Mouse (Mus musculus): ENCODE results near the gene Plau. TPM values are rescaled to one million over a fixed set of nuclear protein-coding genes. Genes with fewer than 3 reads are reported as not detected.

Plau gene
- polyA plus RNA-seq, 1 experiment from 2014 or later: 0.99 TPM

DNA sequence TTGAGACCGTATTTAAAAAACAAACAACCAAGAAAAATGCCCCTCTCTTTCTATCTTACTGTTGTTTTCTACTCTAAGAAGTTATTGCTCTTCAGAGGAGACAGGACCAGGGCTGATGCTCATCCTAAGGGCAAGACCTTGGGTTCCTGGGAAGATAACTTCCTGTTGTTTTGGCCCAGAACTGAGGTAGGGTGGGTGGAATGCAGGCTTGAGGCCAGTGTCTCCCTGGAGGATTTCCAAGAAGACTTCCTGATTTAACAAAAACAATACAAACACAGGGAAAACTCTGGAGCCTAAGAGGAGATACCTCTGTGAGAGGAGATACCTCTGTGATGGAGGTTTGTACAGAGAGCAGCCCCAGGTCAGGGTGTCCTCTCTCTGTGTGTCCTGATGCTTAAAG lies 35.0 kb downstream of the Plau start:
- no peak for ATAC-seq (ENCODE audit: insufficient read depth)
- Histone ChIP-seq H3K27ac (ENCODE audit: low read depth) (no peak overlapping the region), H3K9ac (no peak overlapping the region), H3K27me3 (ENCODE audit: insufficient read depth, low read length) (no peaks in the 10 kb centered on the region), H3K9me3 (ENCODE audit: low read depth, low read length) (no peaks in the 10 kb centered on the region), H3K36me3 (ENCODE audit: insufficient read depth) (no peaks in the 10 kb centered on the region), H3K4me2 (no peak overlapping the region), H3K4me1 (ENCODE audit: insufficient read depth) (no peaks in the 10 kb centered on the region), H3K4me3 (ENCODE audit: low read depth, low read length) (no peak overlapping the region)
- 84% methylated on average over 1 of the region's 1 CpGs for WGBS
- DNase-seq: peak; percentile 65
- TF ChIP-seq CTCF (IDR thresholded peaks at IDR 0.05; ENCODE audit: low read depth): no peak

DNA sequence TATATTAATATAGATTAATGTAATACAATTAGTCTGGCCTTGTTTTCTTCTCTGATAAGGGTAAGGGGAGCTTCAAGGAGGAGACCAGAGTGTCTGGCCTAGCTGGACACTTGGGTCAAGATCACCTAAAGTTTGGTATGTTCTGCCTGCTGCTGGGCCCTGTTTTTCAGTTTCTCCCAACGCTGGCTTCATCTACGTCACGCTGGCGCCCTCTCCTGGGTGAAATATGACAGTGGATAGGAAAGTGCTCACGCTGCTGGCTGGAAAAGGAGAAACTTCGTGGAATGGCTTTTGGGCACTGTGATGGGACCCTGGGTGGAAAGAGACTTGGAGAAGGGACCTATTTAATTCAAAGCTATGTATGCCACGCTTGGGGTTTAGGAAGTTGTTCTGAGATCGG lies 36.8 kb downstream of the Plau start:
- Histone ChIP-seq H3K9ac (no peak overlapping the region), H3K36me3 (ENCODE audit: insufficient read depth) (no peaks in the 10 kb centered on the region), H3K4me1 (ENCODE audit: insufficient read depth) (no peaks in the 10 kb centered on the region), H3K27ac (ENCODE audit: low read depth) (no peak overlapping the region), H3K27me3 (ENCODE audit: insufficient read depth, low read length) (no peaks in the 10 kb centered on the region), H3K9me3 (ENCODE audit: low read depth, low read length) (no peaks in the 10 kb centered on the region), H3K4me3 (ENCODE audit: low read depth, low read length) (no peak overlapping the region), H3K4me2 (no peak overlapping the region)
- 2% methylated on average over 8 of the region's 8 CpGs for WGBS
- ATAC-seq (ENCODE audit: insufficient read depth) (peak; percentile 54; the same call in 1 of the 2 replicates), DNase-seq (peak; percentile 94)
- TF ChIP-seq CTCF (IDR thresholded peaks at IDR 0.05; ENCODE audit: low read depth): peak; percentile 94

- Histone ChIP-seq H3K4me2 (no peak overlapping the region), H3K4me3 (ENCODE audit: low read depth, low read length) (no peak overlapping the region), H3K9ac (no peak overlapping the region), H3K4me1 (ENCODE audit: insufficient read depth) (no peaks in the 10 kb centered on the region), H3K27me3 (ENCODE audit: insufficient read depth, low read length) (no peaks in the 10 kb centered on the region), H3K27ac (ENCODE audit: low read depth) (no peak overlapping the region), H3K36me3 (ENCODE audit: insufficient read depth) (no peaks in the 10 kb centered on the region), H3K9me3 (ENCODE audit: low read depth, low read length) (no peaks in the 10 kb centered on the region)
- WGBS: 13% methylated on average over 6 of the region's 6 CpGs
- DNase-seq (no peak), ATAC-seq (ENCODE audit: insufficient read depth) (no peak)
- TF ChIP-seq CTCF (IDR thresholded peaks at IDR 0.05; ENCODE audit: low read depth): no peak
These were observed 37.5 kb downstream of the Plau start for GRCm38 (mm10) chr14:20873931-20874330.

- no peaks in the 10 kb centered on the region for H3K9me3 ChIP-seq (ENCODE audit: low read depth, low read length)
- WGBS: 63% methylated on average over 5 of the region's 5 CpGs
- no peak for TF ChIP-seq CTCF (IDR thresholded peaks at IDR 0.05; ENCODE audit: low read depth)
- DNase-seq (no peak), ATAC-seq (ENCODE audit: insufficient read depth) (no peak)
- 0 out of 2 replicates have a peak overlapping the region, but pooled peaks have one; percentile 10 for H3K27ac ChIP-seq (ENCODE audit: low read depth)
- H3K4me3 ChIP-seq (ENCODE audit: low read depth, low read length): no peak overlapping the region
- H3K9ac ChIP-seq: no peak overlapping the region
- no peaks in the 10 kb centered on the region for H3K27me3 ChIP-seq (ENCODE audit: insufficient read depth, low read length)
- H3K36me3 ChIP-seq (ENCODE audit: insufficient read depth): no peaks in the 10 kb centered on the region
- H3K4me1 ChIP-seq (ENCODE audit: insufficient read depth): peaks cover 8% of the 10 kb centered on the region; the same call in 1 of the 2 replicates
- peak overlapping the region; percentile 19; the same call in 1 of the 2 replicates for H3K4me2 ChIP-seq
These were observed 48.2 kb downstream of the Plau start for GRCm38 (mm10) chr14:20884691-20885090.

DNA sequence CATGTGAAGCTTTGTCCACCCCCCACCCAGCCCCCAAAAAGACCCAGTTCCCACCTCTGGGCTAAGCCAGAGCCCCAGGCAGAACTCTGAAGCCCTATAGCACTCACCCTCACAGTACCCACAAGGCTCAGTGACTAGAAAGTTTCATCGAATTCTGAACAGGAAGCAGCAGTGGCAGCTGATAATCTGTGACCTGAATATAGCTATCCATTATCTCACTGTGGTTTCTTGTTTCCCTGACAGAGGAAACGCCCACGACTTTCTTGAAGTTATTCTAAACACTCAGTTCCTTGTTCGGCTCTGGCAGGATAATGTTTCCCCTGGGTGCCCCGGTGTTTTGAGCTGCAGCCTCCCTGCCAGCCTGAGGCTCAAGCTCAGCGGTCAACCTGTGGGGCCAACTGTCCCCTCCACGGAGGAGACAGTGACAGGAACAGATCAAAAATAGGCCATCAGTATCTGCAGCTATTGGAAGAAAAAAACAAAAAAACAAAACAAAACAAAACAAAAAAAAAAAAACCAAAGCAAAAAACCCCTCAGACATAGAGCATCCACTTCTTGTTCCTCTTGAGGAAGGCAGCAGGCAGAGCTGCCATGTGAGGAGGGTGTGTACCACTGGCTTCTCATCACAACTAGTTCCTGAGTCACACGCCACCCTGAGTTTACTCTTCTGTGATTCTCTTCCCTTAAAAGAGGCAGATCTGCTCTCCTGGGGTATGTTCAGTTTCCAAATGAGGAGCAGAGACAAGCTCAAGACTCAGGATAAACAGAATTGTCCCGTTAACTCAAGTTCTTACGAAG lies 48.8 kb downstream of the Plau start:
- Histone ChIP-seq H3K9me3 (ENCODE audit: low read depth, low read length) (no peaks in the 10 kb centered on the region), H3K36me3 (ENCODE audit: insufficient read depth) (no peaks in the 10 kb centered on the region), H3K27ac (ENCODE audit: low read depth) (peak overlapping the region; percentile 42; the same call in 1 of the 2 replicates), H3K4me1 (ENCODE audit: insufficient read depth) (peaks cover 8% of the 10 kb centered on the region; the same call in 1 of the 2 replicates), H3K4me2 (peak overlapping the region; percentile 19), H3K9ac (no peak overlapping the region), H3K4me3 (ENCODE audit: low read depth, low read length) (no peak overlapping the region), H3K27me3 (ENCODE audit: insufficient read depth, low read length) (no peaks in the 10 kb centered on the region)
- 21% methylated on average over 10 of the region's 10 CpGs for WGBS
- DNase-seq: peak; percentile 75
- ATAC-seq (ENCODE audit: insufficient read depth): peak; percentile 69
- no peak for TF ChIP-seq CTCF (IDR thresholded peaks at IDR 0.05; ENCODE audit: low read depth)

DNA sequence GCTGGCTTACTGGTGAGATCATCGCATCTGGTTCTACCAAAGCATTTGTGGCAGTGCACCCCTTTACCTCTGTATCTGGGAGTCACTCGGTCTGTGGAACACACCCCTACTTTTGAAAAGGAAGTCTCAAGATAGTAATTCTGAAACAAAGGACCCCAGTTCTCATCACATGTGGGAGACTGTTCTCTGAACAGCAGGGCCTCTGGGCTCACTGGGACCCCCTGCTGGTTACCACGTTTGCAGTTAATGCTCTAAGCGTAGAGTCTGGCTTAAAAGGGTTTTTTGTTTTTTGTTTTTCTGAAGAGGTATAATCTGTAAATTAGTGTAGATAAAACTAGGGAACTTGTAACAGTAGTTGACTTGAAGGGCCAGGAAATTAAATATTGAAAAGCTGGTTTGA lies 49.8 kb downstream of the Plau start:
- Histone ChIP-seq H3K4me3 (ENCODE audit: low read depth, low read length) (no peak overlapping the region), H3K27me3 (ENCODE audit: insufficient read depth, low read length) (no peaks in the 10 kb centered on the region), H3K27ac (ENCODE audit: low read depth) (no peak overlapping the region), H3K9me3 (ENCODE audit: low read depth, low read length) (no peaks in the 10 kb centered on the region), H3K9ac (no peak overlapping the region), H3K4me1 (ENCODE audit: insufficient read depth) (peaks cover 8% of the 10 kb centered on the region; the same call in 1 of the 2 replicates), H3K4me2 (no peak overlapping the region), H3K36me3 (ENCODE audit: insufficient read depth) (no peaks in the 10 kb centered on the region)
- TF ChIP-seq CTCF (IDR thresholded peaks at IDR 0.05; ENCODE audit: low read depth): peak; percentile 49
- ATAC-seq (ENCODE audit: insufficient read depth): no peak
- peak; percentile 65 for DNase-seq
- WGBS: 45% methylated on average over 4 of the region's 4 CpGs

GRCm38 (mm10) chr14:20887541-20888085 lies 51.2 kb downstream of the Plau start:
- ATAC-seq (ENCODE audit: insufficient read depth) (no peak), DNase-seq (no peak)
- WGBS: 91% methylated on average over 7 of the region's 7 CpGs
- no peaks in the 10 kb centered on the region for H3K27me3 ChIP-seq (ENCODE audit: insufficient read depth, low read length)
- H3K9ac ChIP-seq: no peak overlapping the region
- TF ChIP-seq CTCF (IDR thresholded peaks at IDR 0.05; ENCODE audit: low read depth): no peak
- no peaks in the 10 kb centered on the region for H3K36me3 ChIP-seq (ENCODE audit: insufficient read depth)
- H3K4me2 ChIP-seq: no peak overlapping the region
- H3K27ac ChIP-seq (ENCODE audit: low read depth): no peak overlapping the region
- no peak overlapping the region for H3K4me3 ChIP-seq (ENCODE audit: low read depth, low read length)
- no peaks in the 10 kb centered on the region for H3K9me3 ChIP-seq (ENCODE audit: low read depth, low read length)
- peaks cover 12% of the 10 kb centered on the region; the same call in 1 of the 2 replicates for H3K4me1 ChIP-seq (ENCODE audit: insufficient read depth)
